In genomic region chr17:8165608-8165945, GRCm38 (mm10) we compare ENCODE assay signal across 8 mouse cellular contexts. TPM values are rescaled to one million over a fixed set of nuclear protein-coding genes. Genes with fewer than 3 reads are reported as not detected.
DNase-seq lines count a peak whose midpoint lies in the region; ATAC-seq and TF ChIP-seq lines count a peak whose summit lies in the region.
"Not testable (repeated sequence)": the region's sequence is repeated elsewhere in the genome, so short reads cannot be mapped to it uniquely, and the experiment has no call there.

No protein-coding gene starts in this region.

- H3K27ac ChIP-seq in cortical plate, adult 2 months (ENCODE audit: insufficient read depth, low read length); hindbrain, embryonic 16.5 days (ENCODE audit: low read depth, low read length): not testable (repeated sequence)
- peak overlapping the region; percentile 78 for H3K27ac ChIP-seq in limb, embryonic 10.5 days

- WGBS in hindbrain, embryonic 16.5 days, result 0% methylated on average over 29 of the region's 42 CpGs
- WGBS in limb, embryonic 10.5 days, result under 1% methylated on average over 37 of the region's 42 CpGs

- H3K4me1 ChIP-seq in cortical plate, adult 2 months (ENCODE audit: control insufficient read depth, insufficient read depth, low read length); hindbrain, embryonic 16.5 days (ENCODE audit: control insufficient read depth, insufficient read depth, low read depth, low read length); limb, embryonic 10.5 days: not testable (repeated sequence)

- not testable (repeated sequence) for TF ChIP-seq CTCF in cortical plate, adult 2 months (IDR thresholded peaks at IDR 0.05; ENCODE audit: extremely low read depth, insufficient read depth, low read length)

- peak overlapping the region; percentile 49 for H3K9ac ChIP-seq in hindbrain, embryonic 16.5 days (ENCODE audit: low read depth, low read length)

- not testable (repeated sequence) for H3K36me3 ChIP-seq in hindbrain, embryonic 16.5 days (ENCODE audit: control insufficient read depth, insufficient read depth, low read length)
- H3K36me3 ChIP-seq in limb, embryonic 10.5 days, result peaks cover 20% of the 10 kb centered on the region

- peak; percentile 24 for DNase-seq in adrenal gland, adult 8-10 months
- peak; percentile 29 for DNase-seq in gastrocnemius, postnatal 25 days
- DNase-seq in limb, embryonic 10.5 days (ENCODE audit: low spot score), result peak; percentile 35
- DNase-seq in retina, postnatal 1 day, result peak; percentile 32
- DNase-seq in urinary bladder, adult 2 months (ENCODE audit: low spot score), result peak; percentile 49

- peak overlapping the region; percentile 43 for H3K4me2 ChIP-seq in hindbrain, embryonic 16.5 days (ENCODE audit: low read length)

- ATAC-seq in hindbrain, embryonic 16.5 days, result not testable (repeated sequence)
- ATAC-seq in megakaryocyte, adult 5-6 weeks (ENCODE audit: poor library complexity, severe bottlenecking), result peak; percentile 13

- H3K4me3 ChIP-seq in cortical plate, adult 2 months (ENCODE audit: insufficient read depth, low read length), result peak overlapping the region; percentile 60
- peak overlapping the region; percentile 43 for H3K4me3 ChIP-seq in hindbrain, embryonic 16.5 days (ENCODE audit: low read length)
- H3K4me3 ChIP-seq in limb, embryonic 10.5 days, result peak overlapping the region; percentile 55

- not testable (repeated sequence) for H3K9me3 ChIP-seq in hindbrain, embryonic 16.5 days (ENCODE audit: control insufficient read depth, low read length); limb, embryonic 10.5 days (replicated peaks)

- H3K27me3 ChIP-seq in hindbrain, embryonic 16.5 days (replicated peaks; ENCODE audit: control insufficient read depth, insufficient read depth, low read length); limb, embryonic 10.5 days (ENCODE audit: low read depth, poor library complexity, severe bottlenecking): not testable (repeated sequence)

- not testable (repeated sequence) for TF ChIP-seq POLR2A in cortical plate, adult 2 months (IDR thresholded peaks at IDR 0.05; ENCODE audit: extremely low read depth, insufficient read depth, low read length)

RNA-seq across cellular contexts. Expression of gene Fgfr1op, which starts 0.3 kb away (rescaled TPM):
- total RNA-seq in adrenal gland, adult 8-10 months (2022), result 10 to 100 TPM; 25.0 to 29.9 (median 27.9) TPM
- 14.4 and 14.8 TPM in 2 replicates for polyA plus RNA-seq in cortical plate, adult 2 months (2012; rRNA removed)
- 10 to 100 TPM; 13.1 to 18.3 TPM for total RNA-seq in gastrocnemius, postnatal 25 days (2021)
- polyA plus RNA-seq in hindbrain, embryonic 16.5 days (2015; fragmentation: Nextera tagmentation; extraction: Ambion mirVana), result 31.4 and 32.0 TPM in 2 replicates
- 54.1 and 55.2 TPM in 2 replicates for polyA plus RNA-seq in limb, embryonic 10.5 days (2016; fragmentation: Nextera tagmentation; extraction: Ambion mirVana)
- 18.0 and 25.5 TPM in 2 replicates for total RNA-seq in megakaryocyte, adult 5-6 weeks (2015)
- 23.4 and 29.7 TPM in 2 replicates for total RNA-seq in megakaryocyte, adult 5-6 weeks (2017)
- polyA plus RNA-seq in urinary bladder, adult 2 months (2012; rRNA removed), result 11.4 and 13.6 TPM in 2 replicates

RNA-seq across cellular contexts. Expression of gene Rnaset2a, which starts 17.7 kb away (rescaled TPM):
- 10 to 100 TPM; 54.7 to 87.9 (median 79.3) TPM for total RNA-seq in adrenal gland, adult 8-10 months (2022)
- polyA plus RNA-seq in cortical plate, adult 2 months (2012; rRNA removed), result 15.6 and 17.0 TPM in 2 replicates
- 10 to 100 TPM; 13.0 to 14.8 TPM for total RNA-seq in gastrocnemius, postnatal 25 days (2021)
- polyA plus RNA-seq in hindbrain, embryonic 16.5 days (2015; fragmentation: Nextera tagmentation; extraction: Ambion mirVana), result 18.2 and 19.4 TPM in 2 replicates
- 24.0 and 27.0 TPM in 2 replicates for polyA plus RNA-seq in limb, embryonic 10.5 days (2016; fragmentation: Nextera tagmentation; extraction: Ambion mirVana)
- 54.1 and 63.1 TPM in 2 replicates for total RNA-seq in megakaryocyte, adult 5-6 weeks (2015)
- total RNA-seq in megakaryocyte, adult 5-6 weeks (2017), result 48.7 and 54.6 TPM in 2 replicates
- polyA plus RNA-seq in urinary bladder, adult 2 months (2012; rRNA removed), result 43.7 and 58.1 TPM in 2 replicates

RNA-seq across cellular contexts. Expression of gene Gm49673, which starts 18.0 kb away (rescaled TPM):
- total RNA-seq in adrenal gland, adult 8-10 months (2022), result under 1 TPM; 0.40 to 0.99 (median 0.55) TPM
- polyA plus RNA-seq in cortical plate, adult 2 months (2012; rRNA removed), result 0.71 and 1.1 TPM in 2 replicates
- total RNA-seq in gastrocnemius, postnatal 25 days (2021), result under 1 TPM in 1 of 2 experiments, not detected in 1; 0.38 TPM
- 0.50 TPM in 1 of 2 replicates, not detected in the other for polyA plus RNA-seq in hindbrain, embryonic 16.5 days (2015; fragmentation: Nextera tagmentation; extraction: Ambion mirVana)
- polyA plus RNA-seq in limb, embryonic 10.5 days (2016; fragmentation: Nextera tagmentation; extraction: Ambion mirVana), result not detected in 2 replicates
- not detected in 2 replicates for total RNA-seq in megakaryocyte, adult 5-6 weeks (2015)
- total RNA-seq in megakaryocyte, adult 5-6 weeks (2017), result not detected in 2 replicates
- polyA plus RNA-seq in urinary bladder, adult 2 months (2012; rRNA removed), result 0.07 and 0.10 TPM in 2 replicates
